Mouse (Mus musculus) lung, adult 2 months (tissue): ENCODE results near the gene Zdhhc16. TPM values are rescaled to one million over a fixed set of nuclear protein-coding genes. Genes with fewer than 3 reads are reported as not detected.

Experiments
- DNase-seq: peaks from one replicate; pipeline ENCODE4 v3.0.0; 2022
- H3K4me1 ChIP-seq: fragments of 200-500 bp; 2 replicates; pipeline ENCODE4 v1.6.1; 2011; ENCODE audit warnings: low read length; ENCODE audit not compliant: control insufficient read depth, insufficient read depth
- H3K4me3 ChIP-seq: fragments of 200-500 bp; replicated peaks from 2 replicates; pipeline ENCODE3; 2011; ENCODE audit warnings: low read depth, mild to moderate bottlenecking, control low read depth, low read length; ENCODE audit errors: extremely low read depth
- CTCF ChIP-seq: fragments of 200-500 bp; IDR thresholded peaks from 2 replicates; pipeline ENCODE4 v1.5.1; 2011; ENCODE audit warnings: mild to moderate bottlenecking, low read length, control low read depth; ENCODE audit not compliant: insufficient read depth
- POLR2A ChIP-seq: fragments of 200-500 bp; IDR thresholded peaks from 2 replicates; pipeline ENCODE4 v1.6.1; 2011; ENCODE audit warnings: low read depth, mild to moderate bottlenecking, control low read depth, low read length, borderline replicate concordance; ENCODE audit errors: extremely low read depth
- WGBS: fragments of 180-500 bp; shearing (Covaris S2); methylation state at CpG from one replicate; pipeline ENCODE4 v1.1.7; 2018; 5-methylcytosine and 5-hydroxymethylcytosine counted together
- polyA plus RNA-seq: library from polyadenylated mRNA; depleted of rRNA; stranded (reverse); fragments of >200 nt; gene quantifications from 2 replicates; pipeline ENCODE4 v1.2.3, GENCODE M21; 2012; rRNA removed

Gene Zdhhc16
- 67.4 and 91.5 TPM in 2 replicates for polyA plus RNA-seq

- H3K4me1 ChIP-seq = peaks cover 4% of the 10 kb centered on the region; the same call in 1 of the 2 replicates
- peak; percentile 97 for DNase-seq
- peak; percentile 70; the same call in 1 of the 2 replicates for TF ChIP-seq POLR2A
- no peak for TF ChIP-seq CTCF
- H3K4me3 ChIP-seq = peak within 1 kb of the TSS; percentile 88
- under 1% methylated on average over 47 of the region's 47 CpGs for WGBS
Observed at GRCm38 (mm10) chr19:41933179-41934086, at the start of gene Zdhhc16, which contains the start of gene Exosc1. Gene Zdhhc16, plus strand, starts transcription at chr19:41933480. Gene Exosc1, minus strand, starts transcription at chr19:41933423.

- no peaks in the 10 kb centered on the region for H3K4me1 ChIP-seq
- no peak for DNase-seq
- no peak overlapping the region for H3K4me3 ChIP-seq
- 86% methylated on average over 9 of the region's 9 CpGs for WGBS
- no peak for TF ChIP-seq CTCF
- no peak for TF ChIP-seq POLR2A
Observed at GRCm38 (mm10) chr19:41883882-41884281, 49.4 kb upstream of the Zdhhc16 start.

- no peak overlapping the region for H3K4me3 ChIP-seq
- H3K4me1 ChIP-seq = no peaks in the 10 kb centered on the region
- TF ChIP-seq CTCF (no peak), POLR2A (no peak)
- DNase-seq = no peak
Observed at GRCm38 (mm10) chr19:41888191-41888590, 45.1 kb upstream of the Zdhhc16 start.

GRCm38 (mm10) chr19:41894959-41895358, 38.3 kb upstream of the Zdhhc16 start:
- Histone ChIP-seq H3K4me3 (no peak overlapping the region), H3K4me1 (no peaks in the 10 kb centered on the region)
- TF ChIP-seq CTCF = no peak
- no peak for TF ChIP-seq POLR2A
- 29% methylated on average over 7 of the region's 7 CpGs for WGBS
- no peak for DNase-seq

GRCm38 (mm10) chr19:41895460-41896318, 37.6 kb upstream of the Zdhhc16 start, which contains the start of gene Rrp12:
Gene Rrp12, minus strand, starts transcription at chr19:41896173.
- TF ChIP-seq CTCF = no peak
- peak; percentile 53; the same call in 1 of the 2 replicates for TF ChIP-seq POLR2A
- Histone ChIP-seq H3K4me3 (peak within 1 kb of the TSS; percentile 74), H3K4me1 (no peaks in the 10 kb centered on the region)
- DNase-seq = peak; percentile 75
- WGBS = 1% methylated on average over 46 of the region's 46 CpGs

- peak overlapping the region; percentile 74 for H3K4me3 ChIP-seq
- WGBS = 16% methylated on average over 18 of the region's 18 CpGs
- TF ChIP-seq CTCF (no peak), POLR2A (no peak)
- no peaks in the 10 kb centered on the region for H3K4me1 ChIP-seq
- no peak for DNase-seq
Observed at GRCm38 (mm10) chr19:41896319-41896711, 37.0 kb upstream of the Zdhhc16 start.

- TF ChIP-seq CTCF = peak; percentile 18; the same call in 1 of the 2 replicates
- TF ChIP-seq POLR2A = no peak
- DNase-seq = peak; percentile 12
- 50% methylated on average over 4 of the region's 4 CpGs for WGBS
- Histone ChIP-seq H3K4me1 (no peaks in the 10 kb centered on the region), H3K4me3 (no peak overlapping the region)
Observed at GRCm38 (mm10) chr19:41898860-41899259, 34.4 kb upstream of the Zdhhc16 start.

GRCm38 (mm10) chr19:41900495-41901090, 32.7 kb upstream of the Zdhhc16 start:
- no peak overlapping the region for H3K4me3 ChIP-seq
- DNase-seq = no peak
- WGBS = 71% methylated on average over 8 of the region's 8 CpGs
- TF ChIP-seq POLR2A = no peak
- TF ChIP-seq CTCF = no peak
- H3K4me1 ChIP-seq = no peaks in the 10 kb centered on the region

- 35% methylated on average over 2 of the region's 2 CpGs for WGBS
- TF ChIP-seq CTCF (no peak), POLR2A (no peak)
- no peak for DNase-seq
- no peak overlapping the region for H3K4me3 ChIP-seq
- no peaks in the 10 kb centered on the region for H3K4me1 ChIP-seq
Observed at GRCm38 (mm10) chr19:41901696-41902095, 31.6 kb upstream of the Zdhhc16 start.
